Mouse (Mus musculus): ENCODE data around the gene Timm50. TPM values are rescaled to one million over a fixed set of nuclear protein-coding genes. Genes with fewer than 3 reads are reported as not detected.

Timm50 gene
- total RNA-seq (2018; cell fraction: chromatin; rRNA removed), result 10 to 100 TPM in 17 of 26 experiments, 1 to 10 TPM in 9; 1.9 to 38.0 (median 16.8) TPM
- total RNA-seq (2018; cell fraction: cytosol; rRNA removed), result 10 to 100 TPM; 17.3 to 30.4 (median 23.3) TPM
- 10 to 100 TPM in 17 of 26 experiments, 1 to 10 TPM in 9; 5.1 to 34.8 (median 13.5) TPM for total RNA-seq (2018; cell fraction: nucleus; rRNA removed)
- polyA plus RNA-seq (2018), result 15.4 to 48.5 TPM (median 20.8 TPM) in 3 replicates

GRCm38 (mm10) chr7:28311926-28312543 is at the start of gene Timm50:
Timm50 (minus strand) TSS chr7:28312072.
- Histone ChIP-seq H3K79me2 (ENCODE audit: inconsistent target) (peaks cover 14% of the 10 kb centered on the region), H3K36me3 (ENCODE audit: inconsistent target) (peaks cover 33% of the 10 kb centered on the region), H3K27ac (peak within 1 kb of the TSS; percentile 32), H3K4me3 (ENCODE audit: inconsistent target) (peak within 1 kb of the TSS; percentile 100)
- under 1% methylated on average over 42 of the region's 45 CpGs for WGBS (ENCODE audit: missing documents)

GRCm38 (mm10) chr7:28360291-28360690 is 48.4 kb upstream of the Timm50 start:
- H3K79me2 ChIP-seq (ENCODE audit: inconsistent target), result no peaks in the 10 kb centered on the region
- 0 out of 2 replicates have a peak, but pooled peaks cover 4% of the 10 kb centered on the region for H3K36me3 ChIP-seq (ENCODE audit: inconsistent target)
- 94% methylated on average over 6 of the region's 6 CpGs for WGBS (ENCODE audit: missing documents)
- H3K27ac ChIP-seq, result no peak overlapping the region
- no peak overlapping the region for H3K4me3 ChIP-seq (ENCODE audit: inconsistent target)

- Histone ChIP-seq H3K27ac (no peak overlapping the region), H3K36me3 (ENCODE audit: inconsistent target) (0 out of 2 replicates have a peak, but pooled peaks cover 4% of the 10 kb centered on the region), H3K4me3 (ENCODE audit: inconsistent target) (no peak overlapping the region), H3K79me2 (ENCODE audit: inconsistent target) (no peaks in the 10 kb centered on the region)
- 92% methylated on average over 10 of the region's 10 CpGs for WGBS (ENCODE audit: missing documents)
Observed at GRCm38 (mm10) chr7:28359854-28360253, 48.0 kb upstream of the Timm50 start.

- H3K4me3 ChIP-seq (ENCODE audit: inconsistent target), result no peak overlapping the region
- H3K27ac ChIP-seq, result no peak overlapping the region
- no peaks in the 10 kb centered on the region for H3K79me2 ChIP-seq (ENCODE audit: inconsistent target)
- 85% methylated on average over 7 of the region's 7 CpGs for WGBS (ENCODE audit: missing documents)
- peaks cover 16% of the 10 kb centered on the region; the same call in 1 of the 2 replicates for H3K36me3 ChIP-seq (ENCODE audit: inconsistent target)
Observed at GRCm38 (mm10) chr7:28358431-28358830, 46.6 kb upstream of the Timm50 start.

- H3K4me3 ChIP-seq (ENCODE audit: inconsistent target), result no peak overlapping the region
- H3K79me2 ChIP-seq (ENCODE audit: inconsistent target), result no peaks in the 10 kb centered on the region
- peaks cover 20% of the 10 kb centered on the region; the same call in 1 of the 2 replicates for H3K36me3 ChIP-seq (ENCODE audit: inconsistent target)
- WGBS (ENCODE audit: missing documents), result 48% methylated on average over 5 of the region's 5 CpGs
- no peak overlapping the region for H3K27ac ChIP-seq
Observed at GRCm38 (mm10) chr7:28357984-28358383, 46.1 kb upstream of the Timm50 start.

GRCm38 (mm10) chr7:28356981-28357380 is 45.1 kb upstream of the Timm50 start:
- Histone ChIP-seq H3K4me3 (ENCODE audit: inconsistent target) (no peak overlapping the region), H3K79me2 (ENCODE audit: inconsistent target) (peaks cover 4% of the 10 kb centered on the region), H3K36me3 (ENCODE audit: inconsistent target) (peaks cover 23% of the 10 kb centered on the region; the same call in 1 of the 2 replicates), H3K27ac (no peak overlapping the region)
- WGBS (ENCODE audit: missing documents), result 70% methylated on average over 5 of the region's 5 CpGs

GRCm38 (mm10) chr7:28355221-28355620 is 43.3 kb upstream of the Timm50 start:
- Histone ChIP-seq H3K27ac (no peak overlapping the region), H3K4me3 (ENCODE audit: inconsistent target) (no peak overlapping the region), H3K36me3 (ENCODE audit: inconsistent target) (peaks cover 22% of the 10 kb centered on the region; the same call in 1 of the 2 replicates), H3K79me2 (ENCODE audit: inconsistent target) (peaks cover 18% of the 10 kb centered on the region)
- 69% methylated on average over 2 of the region's 3 CpGs for WGBS (ENCODE audit: missing documents)

- no peak overlapping the region for H3K4me3 ChIP-seq (ENCODE audit: inconsistent target)
- WGBS (ENCODE audit: missing documents), result 91% methylated on average over 2 of the region's 3 CpGs
- peaks cover 18% of the 10 kb centered on the region for H3K79me2 ChIP-seq (ENCODE audit: inconsistent target)
- H3K36me3 ChIP-seq (ENCODE audit: inconsistent target), result peaks cover 22% of the 10 kb centered on the region; the same call in 1 of the 2 replicates
- no peak overlapping the region for H3K27ac ChIP-seq
Observed at GRCm38 (mm10) chr7:28354596-28354995, 42.7 kb upstream of the Timm50 start.

GRCm38 (mm10) chr7:28354113-28354581 is 42.3 kb upstream of the Timm50 start:
- peaks cover 18% of the 10 kb centered on the region for H3K79me2 ChIP-seq (ENCODE audit: inconsistent target)
- 97% methylated on average over 3 of the region's 3 CpGs for WGBS (ENCODE audit: missing documents)
- H3K27ac ChIP-seq, result no peak overlapping the region
- peaks cover 22% of the 10 kb centered on the region; the same call in 1 of the 2 replicates for H3K36me3 ChIP-seq (ENCODE audit: inconsistent target)
- H3K4me3 ChIP-seq (ENCODE audit: inconsistent target), result no peak overlapping the region

GRCm38 (mm10) chr7:28353267-28353666 is 41.4 kb upstream of the Timm50 start:
- WGBS (ENCODE audit: missing documents), result 100% methylated on average over 2 of the region's 2 CpGs
- H3K36me3 ChIP-seq (ENCODE audit: inconsistent target), result peaks cover 22% of the 10 kb centered on the region; the same call in 1 of the 2 replicates
- H3K79me2 ChIP-seq (ENCODE audit: inconsistent target), result peaks cover 18% of the 10 kb centered on the region
- H3K27ac ChIP-seq, result no peak overlapping the region
- no peak overlapping the region for H3K4me3 ChIP-seq (ENCODE audit: inconsistent target)

- Histone ChIP-seq H3K27ac (peak overlapping the region; percentile 59; the same call in 1 of the 2 replicates), H3K36me3 (ENCODE audit: inconsistent target) (peaks cover 22% of the 10 kb centered on the region; the same call in 1 of the 2 replicates), H3K79me2 (ENCODE audit: inconsistent target) (peaks cover 18% of the 10 kb centered on the region), H3K4me3 (ENCODE audit: inconsistent target) (peak overlapping the region; percentile 98)
- WGBS (ENCODE audit: missing documents), result 6% methylated on average over 4 of the region's 4 CpGs
Observed at GRCm38 (mm10) chr7:28351676-28352191, 39.9 kb upstream of the Timm50 start.

- Histone ChIP-seq H3K79me2 (ENCODE audit: inconsistent target) (peaks cover 18% of the 10 kb centered on the region), H3K4me3 (ENCODE audit: inconsistent target) (peak within 1 kb of the TSS; percentile 98), H3K36me3 (ENCODE audit: inconsistent target) (peaks cover 22% of the 10 kb centered on the region; the same call in 1 of the 2 replicates), H3K27ac (peak within 1 kb of the TSS; percentile 86)
- 2% methylated on average over 50 of the region's 50 CpGs for WGBS (ENCODE audit: missing documents)
Observed at GRCm38 (mm10) chr7:28350155-28350883, 38.4 kb upstream of the Timm50 start, which contains the start of gene Rps16. Rps16 (plus strand) TSS chr7:28350652.

- Histone ChIP-seq H3K79me2 (ENCODE audit: inconsistent target) (peaks cover 18% of the 10 kb centered on the region), H3K27ac (peak overlapping the region; percentile 29; the same call in 1 of the 2 replicates), H3K4me3 (ENCODE audit: inconsistent target) (no peak overlapping the region), H3K36me3 (ENCODE audit: inconsistent target) (peaks cover 11% of the 10 kb centered on the region; the same call in 1 of the 2 replicates)
- WGBS (ENCODE audit: missing documents), result 83% methylated on average over 7 of the region's 7 CpGs
Observed at GRCm38 (mm10) chr7:28348601-28349000, 36.7 kb upstream of the Timm50 start.

- WGBS (ENCODE audit: missing documents), result 30% methylated on average over 3 of the region's 3 CpGs
- peaks cover 18% of the 10 kb centered on the region for H3K79me2 ChIP-seq (ENCODE audit: inconsistent target)
- no peak overlapping the region for H3K4me3 ChIP-seq (ENCODE audit: inconsistent target)
- H3K36me3 ChIP-seq (ENCODE audit: inconsistent target), result peaks cover 3% of the 10 kb centered on the region; the same call in 1 of the 2 replicates
- peak overlapping the region; percentile 29 for H3K27ac ChIP-seq
Observed at GRCm38 (mm10) chr7:28347746-28348145, 35.9 kb upstream of the Timm50 start.

Data from macrophage (primary cell).